Mouse (Mus musculus) adrenal gland, adult 8-10 months (tissue): ENCODE measurements at regions not wholly inside any gene's neighbourhood (a gene's known extent, or its start where the extent isn't known, plus 50 kb on each side); places are given as distances from the start of the nearest gene placed in this dataset.
A peak's percentile ranks its signal among the peaks of the same experiment; 100 is the strongest.

Source experiments
- DNase-seq: peaks from one replicate; pipeline ENCODE4 v3.0.0; 2022

DNA sequence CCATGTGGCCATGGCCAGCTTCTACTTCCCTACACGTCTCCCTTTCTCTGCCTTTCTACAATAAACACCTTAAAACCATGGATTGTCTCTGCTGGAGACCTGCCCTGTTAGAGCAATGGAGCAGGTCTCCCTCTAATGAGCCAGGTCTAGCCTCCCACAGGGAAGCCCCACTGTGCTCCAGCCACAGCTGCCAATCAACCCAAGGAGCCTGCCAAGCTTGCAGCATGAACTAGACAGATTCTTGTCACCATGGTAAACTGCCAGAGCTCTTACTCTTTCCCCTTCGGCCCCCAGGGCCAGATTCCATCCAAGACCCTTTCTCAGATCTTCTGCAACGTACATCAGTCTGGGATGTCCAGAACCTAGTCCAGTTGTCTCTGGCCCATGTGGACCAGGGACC, 217.1 kb upstream of the Fam241a start:
- no peak for DNase-seq

DNA sequence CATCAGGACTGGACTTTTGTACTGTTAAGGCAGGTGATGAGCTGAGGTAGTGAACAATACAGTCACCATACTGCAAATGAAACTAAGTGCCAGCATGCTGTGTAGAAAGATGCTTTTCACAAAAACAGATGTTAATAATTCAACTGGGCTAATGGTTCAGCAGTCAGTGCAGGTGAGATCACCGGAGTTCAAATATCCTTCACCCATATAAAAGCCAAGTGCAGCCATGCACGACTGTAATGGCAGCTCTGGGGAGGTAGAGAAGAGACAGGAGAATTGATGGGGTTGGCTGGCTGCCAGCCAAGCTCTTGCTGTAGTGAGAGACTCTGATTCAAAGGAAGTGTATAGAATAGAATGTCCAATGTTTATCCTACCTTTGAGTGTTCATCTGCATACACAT, 214.3 kb upstream of the Fam241a start:
- DNase-seq = no peak

GRCm38 (mm10) chr3:128104516-128104915, 208.4 kb upstream of the Fam241a start:
- no peak for DNase-seq

- DNase-seq = no peak
These were observed 196.9 kb upstream of the Fam241a start for GRCm38 (mm10) chr3:128093046-128093445.

GRCm38 (mm10) chr3:128088207-128088606, 192.1 kb upstream of the Fam241a start:
- peak; percentile 3 for DNase-seq

GRCm38 (mm10) chr3:128087163-128087562, 191.0 kb upstream of the Fam241a start:
- DNase-seq = no peak

GRCm38 (mm10) chr3:128082463-128082862, 186.3 kb upstream of the Fam241a start:
- DNase-seq = no peak

DNA sequence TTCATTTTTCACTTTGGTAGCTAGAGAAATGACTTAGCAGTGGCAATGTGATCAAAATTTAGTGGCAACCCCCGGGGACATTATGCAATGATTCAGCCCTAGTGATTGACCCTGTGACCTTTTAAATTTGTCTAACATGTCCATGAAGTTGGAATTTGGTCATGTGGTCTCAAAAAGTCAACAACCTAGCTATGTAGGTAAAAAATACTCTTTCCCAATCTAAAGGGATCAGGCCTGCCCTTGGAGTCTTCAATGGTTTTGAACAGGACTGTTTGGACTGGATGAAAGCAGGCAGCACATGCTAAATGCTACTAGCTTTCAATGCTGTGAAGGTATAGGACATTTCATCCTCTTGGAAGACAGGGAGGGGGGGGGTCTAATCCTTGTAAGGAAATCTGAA, 185.3 kb upstream of the Fam241a start:
- DNase-seq = no peak

- DNase-seq = no peak
These were observed 171.7 kb upstream of the Fam241a start for GRCm38 (mm10) chr3:128067861-128068260.

GRCm38 (mm10) chr3:128054031-128054430, 157.9 kb upstream of the Fam241a start:
- DNase-seq = no peak

GRCm38 (mm10) chr3:128043709-128044108, 147.6 kb upstream of the Fam241a start:
- DNase-seq = no peak

GRCm38 (mm10) chr3:128040407-128041115, 144.4 kb upstream of the Fam241a start:
- DNase-seq = no peak

DNA sequence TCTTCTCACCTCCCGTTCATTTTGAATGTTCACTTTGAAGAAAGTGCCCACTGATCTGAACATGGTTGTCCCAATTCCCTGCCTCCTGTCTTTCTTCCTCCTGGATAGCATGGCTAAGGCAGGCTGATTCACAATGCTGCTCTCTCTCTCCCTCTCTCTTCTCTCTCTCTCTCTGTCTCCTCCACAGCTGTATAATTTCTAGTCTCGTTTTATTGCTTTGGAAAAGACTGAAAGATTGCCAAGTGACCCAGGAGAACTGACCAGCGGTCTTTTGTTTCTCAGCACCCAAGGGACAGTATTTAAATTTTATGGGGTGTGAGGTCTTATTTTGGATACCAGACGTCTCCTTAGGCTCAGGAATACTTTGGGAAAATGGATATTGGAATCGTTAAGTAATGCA, 143.1 kb upstream of the Fam241a start:
- DNase-seq = no peak

DNA sequence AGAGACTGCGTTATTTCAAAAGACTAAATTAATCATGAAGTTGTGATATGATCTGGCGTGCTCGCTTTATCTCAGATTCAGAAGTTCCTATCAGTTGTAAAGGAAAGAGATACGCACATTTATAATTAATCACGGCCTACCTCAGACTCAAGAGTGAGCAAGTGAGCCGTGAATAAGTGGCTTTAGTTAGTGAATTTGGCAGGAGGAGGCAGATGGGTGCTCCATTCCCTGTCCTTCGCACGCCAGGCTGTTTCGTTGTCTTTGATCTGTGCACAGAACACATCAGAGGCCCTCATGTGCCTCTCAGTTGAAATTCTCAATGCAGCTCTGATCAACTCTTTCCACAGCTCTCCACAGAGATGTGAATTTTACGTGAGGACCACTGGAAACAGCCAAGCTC, 140.4 kb upstream of the Fam241a start:
- no peak for DNase-seq

GRCm38 (mm10) chr3:128030352-128030751, 134.2 kb upstream of the Fam241a start:
- DNase-seq = no peak

DNA sequence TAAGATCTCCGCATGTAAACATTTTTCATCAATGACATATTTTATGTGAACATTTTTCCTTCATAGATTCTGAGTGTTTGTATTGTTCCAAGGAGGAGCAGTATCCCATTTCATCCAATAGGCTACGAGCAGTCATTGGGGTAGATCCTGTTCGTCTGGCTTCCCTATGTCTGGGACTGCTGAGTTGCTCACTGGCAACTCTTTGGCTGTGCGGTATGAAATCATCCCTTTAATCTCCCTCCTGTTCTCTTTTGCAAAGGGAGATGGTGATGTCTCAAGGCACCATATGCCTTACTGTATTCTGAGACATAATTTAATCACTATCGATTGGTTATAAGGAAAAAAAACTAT, 133.4 kb upstream of the Fam241a start:
- no peak for DNase-seq

DNA sequence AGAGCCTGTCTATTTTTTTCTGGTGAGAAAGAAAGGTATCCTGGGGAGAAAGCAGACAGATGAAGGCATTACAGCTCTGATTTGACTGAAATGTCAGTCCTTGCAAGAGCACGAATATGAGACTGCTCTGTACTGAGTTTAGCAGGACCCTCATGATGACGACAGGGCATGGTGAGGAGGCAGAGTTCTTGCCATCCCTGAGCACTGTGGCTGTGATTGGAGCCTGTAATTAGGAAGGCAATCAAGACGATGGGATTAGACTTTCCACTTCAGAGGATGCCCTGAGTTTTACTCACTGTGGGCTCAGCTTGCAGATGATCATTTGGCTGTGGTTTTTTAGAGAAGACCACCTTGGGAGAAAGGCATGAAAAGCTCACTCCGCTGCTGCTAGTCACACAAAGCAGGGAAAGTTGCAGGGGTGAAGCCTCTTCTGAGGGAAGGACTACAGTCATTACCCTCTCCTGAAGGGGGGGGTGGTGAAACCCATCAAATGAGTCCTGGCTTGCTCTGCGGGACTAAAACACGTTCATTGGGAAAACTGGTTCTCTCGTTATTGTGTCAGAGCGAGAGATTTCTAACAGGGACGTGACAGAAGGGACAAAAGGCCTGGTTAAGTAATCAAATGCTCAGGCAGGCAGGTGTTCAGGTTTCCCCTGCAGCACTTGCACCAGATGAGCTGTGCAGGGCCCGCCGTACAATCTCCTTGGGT, 132.9 kb upstream of the Fam241a start:
- no peak for DNase-seq

GRCm38 (mm10) chr3:128024856-128025255, 128.7 kb upstream of the Fam241a start:
- DNase-seq = no peak

GRCm38 (mm10) chr3:128014909-128015308, 118.8 kb upstream of the Fam241a start:
- DNase-seq = no peak

GRCm38 (mm10) chr3:128002905-128003641, 106.9 kb upstream of the Fam241a start:
- no peak for DNase-seq

- DNase-seq = no peak
These were observed 105.9 kb upstream of the Fam241a start for GRCm38 (mm10) chr3:128001924-128002501.

DNA sequence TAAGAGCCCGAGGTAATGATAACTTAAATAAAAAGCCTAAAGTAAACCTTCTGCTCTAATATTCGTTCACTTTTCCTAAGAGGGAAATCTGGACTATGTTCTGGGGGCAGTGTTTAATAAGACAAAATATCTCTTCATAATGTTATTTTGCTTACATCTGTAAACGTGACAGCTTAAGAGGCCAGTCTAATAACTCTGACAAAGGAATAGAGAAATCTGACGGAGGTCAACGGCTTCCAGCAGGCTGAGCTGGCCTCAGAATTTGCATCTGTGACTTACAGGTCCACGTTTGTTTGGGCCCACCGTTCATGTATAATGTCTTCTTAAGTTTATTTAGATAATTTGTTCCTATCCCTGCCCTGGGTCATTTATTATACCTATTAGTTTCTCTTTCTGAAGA, 99.6 kb upstream of the Fam241a start:
- no peak for DNase-seq

DNA sequence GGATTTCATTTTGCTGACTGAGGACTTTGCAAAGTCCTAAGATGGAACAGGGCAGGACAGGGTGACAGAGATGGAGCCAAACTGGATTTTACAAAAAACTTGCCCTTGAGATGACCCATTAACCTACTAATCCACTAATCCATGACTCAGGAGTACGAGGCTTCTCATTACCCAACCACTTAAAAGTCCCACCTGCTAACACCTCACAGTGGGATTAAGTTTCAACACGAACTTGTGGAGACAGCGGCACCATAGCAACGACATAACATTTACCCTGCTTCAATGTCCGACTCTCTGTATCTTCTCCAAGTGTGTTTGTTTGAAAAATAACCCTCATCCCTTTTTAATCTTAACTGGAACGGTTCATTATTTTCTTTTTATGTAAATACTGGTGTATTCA, 91.5 kb upstream of the Fam241a start:
- DNase-seq = no peak
